Mouse (Mus musculus) hindbrain, embryonic 13.5 days (tissue): ENCODE data around the gene Bcl2l13. TPM values are rescaled to one million over a fixed set of nuclear protein-coding genes. Genes with fewer than 3 reads are reported as not detected.
A peak's percentile ranks its signal among the peaks of the same experiment; 100 is the strongest.
"Not testable (repeated sequence)": the region's sequence is repeated elsewhere in the genome, so short reads cannot be mapped to it uniquely, and the experiment has no call there.

Experiments
- ATAC-seq: fragments of 200-750 bp; cut with Nextera tagmentation; 2 replicates; pipeline ENCODE4 v1.8.0; 2017; ENCODE audit warnings: moderate TSS enrichment; ENCODE audit not compliant: low FRiP score
- H3K27ac ChIP-seq: fragments of 300-500 bp; sonication (generic); 2 replicates; pipeline ENCODE4 v1.5.1; 2015; ENCODE audit warnings: inconsistent platforms, mild to moderate bottlenecking, moderate library complexity
- H3K27me3 ChIP-seq: fragments of 300-500 bp; sonication (generic); 2 replicates; pipeline ENCODE4 v1.6.1; 2015; ENCODE audit warnings: mild to moderate bottlenecking, inconsistent platforms
- H3K36me3 ChIP-seq: fragments of 300-500 bp; sonication (generic); 2 replicates; pipeline ENCODE4 v1.6.1; 2015; ENCODE audit warnings: mild to moderate bottlenecking, inconsistent platforms
- H3K4me1 ChIP-seq: fragments of 300-500 bp; sonication (generic); replicated peaks from 2 replicates; pipeline ENCODE4 v1.6.1; 2015; ENCODE audit warnings: inconsistent platforms
- H3K4me2 ChIP-seq: fragments of 300-500 bp; sonication (generic); 2 replicates; pipeline ENCODE4 v1.6.1; 2015; ENCODE audit warnings: inconsistent platforms, mild to moderate bottlenecking, moderate library complexity
- H3K4me3 ChIP-seq: fragments of 300-500 bp; sonication (generic); 2 replicates; pipeline ENCODE4 v1.5.1; 2015; ENCODE audit warnings: mild to moderate bottlenecking, inconsistent platforms
- H3K9ac ChIP-seq: fragments of 300-500 bp; sonication (generic); 2 replicates; pipeline ENCODE4 v1.6.1; 2015; ENCODE audit warnings: mild to moderate bottlenecking, inconsistent platforms
- H3K9me3 ChIP-seq: fragments of 300-500 bp; sonication (generic); 2 replicates; pipeline ENCODE4 v1.6.1; 2016; ENCODE audit warnings: inconsistent platforms
- WGBS: fragments of 180-500 bp; shearing (Covaris S2); methylation state at CpG from one replicate; pipeline ENCODE4 v1.1.7; 2015; 5-methylcytosine and 5-hydroxymethylcytosine counted together
- polyA plus RNA-seq: library from polyadenylated mRNA; unstranded; fragments of >200 nt; fragmentation: Nextera tagmentation; extraction: Ambion mirVana; gene quantifications from 2 replicates; pipeline ENCODE4 v1.2.1, GENCODE M21; 2015

Bcl2l13 gene
- polyA plus RNA-seq, 1 experiment from 2014 or later, result 29.4 TPM

DNA sequence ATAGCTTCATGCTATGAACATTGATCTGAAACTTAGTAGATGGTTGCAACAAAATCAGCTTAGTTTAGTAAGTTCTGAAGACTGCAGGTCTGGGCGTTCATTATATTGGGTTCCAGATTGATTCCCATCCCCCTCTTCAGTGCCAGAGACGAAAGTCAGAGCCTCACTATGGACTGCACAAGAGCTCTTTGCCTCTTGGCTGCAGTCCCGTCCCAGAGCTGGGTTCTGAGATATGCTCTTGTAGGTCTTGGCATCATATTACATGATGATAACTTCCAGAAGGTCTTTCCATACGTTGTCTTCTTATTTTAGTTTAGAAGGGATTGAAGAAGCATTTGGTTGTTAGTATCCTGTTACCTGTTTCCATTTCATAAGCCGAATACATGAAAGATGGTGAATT, 43.0 kb downstream of the Bcl2l13 start:
- WGBS, result 90% methylated on average over 5 of the region's 5 CpGs

DNA sequence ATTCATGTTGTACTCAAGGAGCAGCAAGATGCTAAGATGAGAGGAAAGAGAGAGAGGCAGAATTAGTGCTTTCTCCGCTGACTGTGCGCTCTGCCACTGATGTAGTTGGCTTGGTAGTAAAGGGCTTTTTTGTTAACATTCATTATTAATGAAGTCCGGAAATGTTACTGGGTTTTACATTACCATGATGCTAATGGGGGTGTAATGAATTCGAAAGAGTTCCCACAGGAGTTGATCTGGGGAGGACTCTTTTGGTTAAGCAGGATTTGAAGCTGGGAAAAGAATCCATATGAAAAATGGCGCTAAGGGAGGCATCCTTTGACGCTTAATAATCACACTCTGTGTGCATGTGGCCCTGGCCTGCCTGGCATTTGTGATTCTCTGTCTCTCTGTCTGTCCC, 48.4 kb downstream of the Bcl2l13 start:
- Histone ChIP-seq H3K4me2 (no peak overlapping the region), H3K9me3 (no peaks in the 10 kb centered on the region), H3K4me3 (no peak overlapping the region), H3K27ac (no peak overlapping the region), H3K36me3 (peaks cover 58% of the 10 kb centered on the region), H3K27me3 (no peaks in the 10 kb centered on the region), H3K9ac (no peak overlapping the region), H3K4me1 (peaks cover 6% of the 10 kb centered on the region; the same call in 1 of the 2 replicates)
- ATAC-seq, result no peak
- WGBS, result 64% methylated on average over 6 of the region's 6 CpGs

More for the DNA sequence above, 43.0 kb downstream of the Bcl2l13 start:
- Histone ChIP-seq H3K4me1 (peaks cover 1% of the 10 kb centered on the region; the same call in 1 of the 2 replicates), H3K4me3 (no peak overlapping the region), H3K4me2 (no peak overlapping the region), H3K9ac (no peak overlapping the region), H3K27ac (no peak overlapping the region), H3K36me3 (peaks cover 54% of the 10 kb centered on the region), H3K9me3 (no peaks in the 10 kb centered on the region), H3K27me3 (no peaks in the 10 kb centered on the region)
- no peak for ATAC-seq

DNA sequence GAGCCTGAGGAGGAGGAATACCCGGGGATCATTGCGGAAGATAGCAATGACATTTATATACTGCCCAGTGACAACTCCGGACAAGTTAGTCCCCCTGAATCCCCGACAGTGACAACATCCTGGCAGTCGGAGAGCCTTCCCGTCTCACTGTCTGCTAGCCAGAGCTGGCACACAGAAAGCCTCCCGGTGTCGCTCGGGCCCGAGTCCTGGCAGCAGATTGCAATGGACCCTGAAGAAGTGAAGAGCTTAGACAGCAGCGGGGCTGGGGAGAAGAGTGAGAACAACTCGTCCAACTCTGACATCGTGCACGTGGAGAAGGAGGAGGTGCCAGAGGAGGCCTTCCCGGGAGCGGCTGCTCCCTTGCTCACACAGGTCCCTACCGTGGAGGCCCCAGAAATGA, 50.7 kb downstream of the Bcl2l13 start:
- no peak for ATAC-seq
- Histone ChIP-seq H3K36me3 (peaks cover 75% of the 10 kb centered on the region), H3K9ac (no peak overlapping the region), H3K4me2 (no peak overlapping the region), H3K9me3 (no peaks in the 10 kb centered on the region), H3K27ac (no peak overlapping the region), H3K4me3 (no peak overlapping the region), H3K27me3 (no peaks in the 10 kb centered on the region), H3K4me1 (peaks cover 6% of the 10 kb centered on the region; the same call in 1 of the 2 replicates)
- 94% methylated on average over 17 of the region's 17 CpGs for WGBS

DNA sequence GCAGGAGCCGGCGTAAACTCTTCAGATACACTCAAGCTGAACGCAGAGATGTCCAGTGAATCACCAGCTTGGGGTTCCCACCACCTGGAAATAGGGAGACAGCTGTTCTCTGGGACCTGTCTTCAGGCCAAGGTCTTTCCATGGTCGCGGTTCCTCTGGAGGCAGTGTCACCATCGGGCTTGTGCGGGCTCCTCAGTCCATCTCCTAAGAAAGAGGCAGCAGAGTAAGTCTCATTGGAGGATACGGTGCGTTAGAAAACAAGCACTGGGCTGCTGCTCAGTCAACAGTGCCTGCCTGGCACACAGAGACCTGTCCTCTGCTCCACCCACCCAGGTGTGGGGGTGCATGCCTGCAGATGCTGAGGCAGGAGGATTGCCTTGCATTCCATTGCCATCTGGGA, 58.1 kb downstream of the Bcl2l13 start:
- Histone ChIP-seq H3K4me2 (no peak overlapping the region), H3K4me1 (no peaks in the 10 kb centered on the region), H3K27me3 (no peaks in the 10 kb centered on the region), H3K9ac (no peak overlapping the region), H3K36me3 (peaks cover 69% of the 10 kb centered on the region), H3K4me3 (no peak overlapping the region), H3K27ac (no peak overlapping the region), H3K9me3 (no peaks in the 10 kb centered on the region)
- WGBS, result 96% methylated on average over 9 of the region's 9 CpGs
- no peak for ATAC-seq

DNA sequence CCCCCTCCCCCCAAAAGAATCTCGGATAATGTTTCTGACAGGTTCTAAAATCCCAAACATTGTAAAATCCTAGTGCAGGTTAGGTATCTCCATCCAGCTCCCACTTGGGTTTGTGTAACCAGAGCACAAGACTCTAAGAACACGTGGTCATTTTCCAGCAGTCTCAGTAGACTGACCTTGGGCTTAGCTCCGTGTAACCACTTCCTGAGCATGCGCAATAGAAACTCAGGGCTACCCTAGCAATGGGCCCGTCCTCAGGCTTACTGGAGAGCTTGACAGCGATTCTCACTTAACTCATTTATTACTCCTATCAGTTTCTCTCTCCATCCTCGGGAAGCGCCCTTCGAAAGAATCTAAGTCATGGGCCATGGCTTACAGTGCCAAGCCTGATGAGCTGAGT, 58.5 kb downstream of the Bcl2l13 start:
- no peaks in the 10 kb centered on the region for H3K4me1 ChIP-seq
- H3K27ac ChIP-seq, result no peak overlapping the region
- H3K9me3 ChIP-seq, result no peaks in the 10 kb centered on the region
- ATAC-seq, result no peak
- no peak overlapping the region for H3K4me2 ChIP-seq
- H3K36me3 ChIP-seq, result peaks cover 64% of the 10 kb centered on the region
- H3K27me3 ChIP-seq, result no peaks in the 10 kb centered on the region
- H3K9ac ChIP-seq, result no peak overlapping the region
- whole genome bisulfite sequencing, result 94% methylated on average over 9 of the region's 9 CpGs
- H3K4me3 ChIP-seq, result no peak overlapping the region

DNA sequence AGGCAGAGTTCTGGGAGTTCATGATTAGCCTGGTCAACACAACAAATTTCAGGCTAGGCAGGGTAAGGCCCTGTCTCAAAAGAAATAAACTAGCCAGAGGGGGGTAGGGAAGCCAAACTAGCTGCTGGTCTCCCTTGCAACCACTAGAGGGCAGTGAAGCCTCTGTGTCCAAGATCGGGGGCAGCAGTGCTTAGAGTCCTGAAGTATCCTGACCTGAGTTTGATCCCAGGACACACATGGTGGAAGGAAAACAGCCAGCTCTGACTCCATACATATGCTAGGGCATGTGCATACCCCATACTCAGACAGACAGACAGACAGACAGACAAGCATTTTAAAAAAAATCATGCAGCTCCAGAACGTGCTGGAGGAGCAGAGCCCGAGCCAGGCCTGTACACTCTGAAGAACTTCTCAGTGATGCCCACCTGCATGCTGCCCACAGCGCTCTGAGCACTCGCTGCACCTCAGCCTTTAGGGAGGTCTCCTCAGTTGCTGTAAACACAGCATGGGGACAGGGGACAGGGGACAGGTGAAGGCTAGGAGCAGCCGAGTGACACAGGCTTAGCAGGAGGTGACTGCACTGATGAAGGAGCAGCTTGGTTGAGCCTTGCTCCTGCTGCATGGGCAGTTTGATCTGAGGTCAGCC, 62.3 kb downstream of the Bcl2l13 start:
- no peak overlapping the region for H3K9ac ChIP-seq
- no peak overlapping the region for H3K27ac ChIP-seq
- no peaks in the 10 kb centered on the region for H3K4me1 ChIP-seq
- no peaks in the 10 kb centered on the region for H3K27me3 ChIP-seq
- H3K36me3 ChIP-seq, result peaks cover 28% of the 10 kb centered on the region
- H3K9me3 ChIP-seq, result no peaks in the 10 kb centered on the region
- ATAC-seq, result peak; percentile 55; the same call in 1 of the 2 replicates
- 65% methylated on average over 6 of the region's 6 CpGs for WGBS
- no peak overlapping the region for H3K4me3 ChIP-seq
- no peak overlapping the region for H3K4me2 ChIP-seq

DNA sequence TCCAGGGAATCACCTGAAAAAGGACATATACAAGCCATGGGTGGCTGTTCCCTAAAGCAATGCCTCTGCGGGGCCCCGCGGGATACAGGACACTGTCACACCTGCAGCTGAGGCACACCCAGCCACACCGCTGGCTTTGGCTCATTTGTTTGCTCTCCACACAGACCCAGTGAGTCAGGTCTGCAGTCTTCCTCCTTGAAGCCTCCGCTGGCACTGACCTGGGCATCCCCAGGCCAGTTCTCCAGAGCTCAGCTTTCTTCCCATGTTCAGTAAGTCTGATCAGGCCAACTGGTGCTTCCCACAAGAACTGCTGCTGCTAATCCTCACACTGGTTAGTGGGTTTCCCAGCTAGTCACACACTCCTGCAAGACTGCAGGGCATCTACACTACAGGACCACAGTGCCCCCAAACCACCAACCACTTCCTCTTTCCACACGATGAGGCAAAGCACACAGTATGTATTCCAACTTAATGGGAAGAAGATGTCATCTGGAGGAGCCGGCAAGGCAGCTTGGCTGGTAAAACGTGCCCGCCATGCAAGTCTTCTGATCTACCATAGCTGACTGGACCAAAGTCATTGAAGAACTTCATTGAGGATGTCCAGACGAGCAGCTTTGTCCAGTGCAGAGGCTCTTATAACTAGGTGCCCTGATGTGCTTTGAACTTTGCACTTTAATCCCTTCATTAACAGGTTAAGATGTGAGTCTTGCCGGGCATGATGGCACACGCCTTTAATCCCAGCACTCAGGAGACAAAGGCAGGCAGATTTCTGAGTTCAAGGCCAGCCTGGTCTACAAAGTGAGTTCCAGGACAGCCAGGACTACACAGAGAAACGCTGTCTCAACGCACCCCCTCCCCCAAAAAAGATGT, 66.0 kb downstream of the Bcl2l13 start:
- WGBS, result 95% methylated on average over 14 of the region's 14 CpGs
- H3K27ac ChIP-seq, result no peak overlapping the region
- no peak for ATAC-seq

DNA sequence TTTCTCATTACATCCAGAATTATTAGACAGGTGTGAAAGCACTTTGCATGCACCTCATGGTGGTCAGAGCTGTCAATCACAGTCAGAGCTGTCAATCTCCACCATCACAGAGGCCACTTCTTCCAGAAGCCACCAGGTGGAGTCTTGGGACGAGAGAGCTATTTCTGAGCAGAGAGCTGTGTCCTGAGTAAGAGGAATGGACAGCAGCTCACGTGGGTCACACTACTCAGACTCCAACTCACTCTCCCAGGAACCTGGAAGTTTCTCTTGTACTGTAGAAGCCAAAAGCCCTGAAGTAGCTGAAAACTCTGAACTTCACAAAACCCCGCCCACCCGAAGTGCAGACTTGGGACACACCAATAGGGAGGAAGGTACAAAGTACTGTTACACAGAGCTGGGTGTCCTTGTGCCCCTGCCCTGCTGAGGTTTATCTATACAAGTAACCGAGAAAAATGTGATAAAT, 67.5 kb downstream of the Bcl2l13 start:
- no peaks in the 10 kb centered on the region for H3K36me3 ChIP-seq
- no peaks in the 10 kb centered on the region for H3K4me1 ChIP-seq
- H3K9ac ChIP-seq, result no peak overlapping the region
- H3K27ac ChIP-seq, result no peak overlapping the region
- no peak for ATAC-seq
- H3K4me2 ChIP-seq, result no peak overlapping the region
- WGBS, result 65% methylated on average over 5 of the region's 5 CpGs
- H3K9me3 ChIP-seq, result no peaks in the 10 kb centered on the region
- no peaks in the 10 kb centered on the region for H3K27me3 ChIP-seq
- H3K4me3 ChIP-seq, result no peak overlapping the region

More for the DNA sequence above, 66.0 kb downstream of the Bcl2l13 start:
- H3K9ac ChIP-seq, result no peak overlapping the region
- H3K4me3 ChIP-seq, result no peak overlapping the region
- H3K4me1 ChIP-seq, result no peaks in the 10 kb centered on the region
- H3K36me3 ChIP-seq, result no peaks in the 10 kb centered on the region
- H3K27me3 ChIP-seq, result no peaks in the 10 kb centered on the region
- no peaks in the 10 kb centered on the region for H3K9me3 ChIP-seq
- no peak overlapping the region for H3K4me2 ChIP-seq

DNA sequence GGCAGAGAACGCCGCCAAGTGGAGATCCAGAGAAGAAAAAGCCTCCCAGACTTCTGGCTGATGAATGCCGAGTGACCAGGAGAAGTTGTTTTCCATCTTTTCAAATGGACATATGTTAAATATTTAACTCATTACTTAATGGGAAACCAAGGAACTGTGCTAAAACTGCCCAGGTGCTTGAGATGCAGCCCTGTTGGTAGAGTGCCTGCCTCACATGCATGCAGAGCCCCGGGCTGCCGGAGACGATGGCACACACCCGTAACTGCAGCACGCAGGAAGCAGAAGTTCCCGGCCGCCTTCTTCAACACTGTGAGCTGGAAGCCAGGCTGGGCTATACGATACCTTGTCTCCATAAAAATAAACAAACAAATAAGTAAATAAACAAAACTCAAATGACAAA, 67.9 kb downstream of the Bcl2l13 start:
- Histone ChIP-seq H3K36me3 (no peaks in the 10 kb centered on the region), H3K4me3 (no peak overlapping the region), H3K9me3 (no peaks in the 10 kb centered on the region), H3K9ac (no peak overlapping the region), H3K4me1 (no peaks in the 10 kb centered on the region), H3K27ac (no peak overlapping the region), H3K27me3 (no peaks in the 10 kb centered on the region), H3K4me2 (no peak overlapping the region)
- no peak for ATAC-seq
- WGBS, result 91% methylated on average over 11 of the region's 11 CpGs

DNA sequence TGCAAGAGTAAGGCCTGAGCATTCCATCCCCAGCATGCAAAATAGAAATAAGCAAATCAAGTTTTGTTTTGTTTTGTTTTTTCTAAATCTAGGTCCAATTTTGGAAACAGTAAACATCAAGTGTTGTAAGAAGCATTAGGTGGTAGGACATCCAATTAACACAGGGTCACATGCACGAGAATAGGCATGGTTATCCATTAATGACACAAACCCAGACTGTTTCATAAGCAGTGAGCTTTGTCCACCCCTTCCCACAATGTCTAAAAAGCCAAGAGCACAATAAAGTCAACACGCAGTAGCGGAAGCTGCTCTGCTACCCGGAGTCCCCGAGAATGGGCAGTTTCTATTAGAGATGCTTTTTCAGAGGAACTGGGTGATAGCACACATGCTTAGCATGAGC, 69.1 kb downstream of the Bcl2l13 start:
- Histone ChIP-seq H3K4me3 (no peak overlapping the region), H3K36me3 (no peaks in the 10 kb centered on the region), H3K9me3 (no peaks in the 10 kb centered on the region), H3K9ac (no peak overlapping the region), H3K4me1 (no peaks in the 10 kb centered on the region), H3K27me3 (no peaks in the 10 kb centered on the region), H3K4me2 (no peak overlapping the region), H3K27ac (no peak overlapping the region)
- WGBS, result 80% methylated on average over 5 of the region's 5 CpGs
- ATAC-seq, result no peak

DNA sequence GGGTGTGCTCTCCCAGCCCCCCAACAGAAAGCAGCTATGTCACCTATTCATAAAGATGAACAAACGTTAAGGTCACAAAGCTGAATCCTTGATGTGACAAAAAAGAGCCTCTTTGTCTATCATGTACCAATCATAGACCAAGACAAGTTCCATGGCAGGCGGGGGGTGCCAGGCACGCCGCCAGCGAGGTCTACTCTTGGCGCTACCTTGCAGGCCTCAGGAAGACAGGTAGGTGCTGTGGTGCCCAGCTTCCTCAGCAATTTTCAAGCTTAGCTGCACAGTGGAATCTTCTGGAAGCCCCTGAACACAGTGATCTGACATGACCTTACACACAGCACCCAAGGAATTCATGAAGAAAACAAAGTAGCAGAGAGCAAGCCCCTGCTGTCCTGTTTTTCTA, 70.5 kb downstream of the Bcl2l13 start:
- ATAC-seq, result no peak
- no peaks in the 10 kb centered on the region for H3K4me1 ChIP-seq
- no peaks in the 10 kb centered on the region for H3K9me3 ChIP-seq
- H3K4me3 ChIP-seq, result no peak overlapping the region
- no peaks in the 10 kb centered on the region for H3K36me3 ChIP-seq
- H3K27ac ChIP-seq, result no peak overlapping the region
- WGBS, result 93% methylated on average over 6 of the region's 6 CpGs
- H3K9ac ChIP-seq, result no peak overlapping the region
- H3K4me2 ChIP-seq, result no peak overlapping the region
- H3K27me3 ChIP-seq, result no peaks in the 10 kb centered on the region

DNA sequence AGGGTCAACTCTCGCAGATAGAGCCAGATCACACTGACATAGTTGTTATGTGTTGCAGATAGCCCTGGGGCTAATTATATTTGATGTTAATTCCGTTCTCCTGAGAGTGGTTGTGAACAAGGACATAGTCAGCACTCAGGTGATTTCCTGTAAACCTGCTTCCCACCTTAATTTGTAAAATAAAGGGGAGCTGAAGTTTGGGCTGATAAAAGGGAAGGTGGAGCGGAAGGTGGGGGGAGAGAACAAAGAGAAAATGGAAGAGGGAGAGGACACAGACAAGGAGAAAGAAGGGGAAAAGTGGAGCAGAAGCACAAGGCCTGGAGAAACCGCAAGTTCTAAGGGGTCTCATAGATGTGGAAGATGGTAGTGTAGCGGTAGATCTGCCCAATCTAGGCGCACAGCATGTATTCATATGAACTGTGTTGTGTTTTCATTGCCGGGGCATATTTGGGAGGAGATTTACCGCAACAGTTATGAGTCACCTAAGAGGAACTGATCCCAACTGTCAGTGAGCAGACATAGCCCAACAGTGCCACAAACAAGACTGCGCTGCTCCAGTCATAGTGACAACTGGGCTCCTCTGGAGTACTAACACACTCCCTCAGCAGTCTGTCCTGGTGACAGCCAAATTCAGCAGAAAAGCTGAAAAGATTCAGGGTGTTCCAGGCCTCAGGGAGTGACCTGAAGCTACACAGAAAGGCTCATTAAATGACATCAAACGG, 72.0 kb downstream of the Bcl2l13 start:
- not testable (repeated sequence) for H3K4me1 ChIP-seq, H3K9me3 ChIP-seq, H3K9ac ChIP-seq, H3K4me3 ChIP-seq, ATAC-seq, H3K27ac ChIP-seq, H3K36me3 ChIP-seq, H3K27me3 ChIP-seq, H3K4me2 ChIP-seq
- WGBS, result 94% methylated on average over 10 of the region's 10 CpGs
